Mouse (Mus musculus) urinary bladder, postnatal 10 days (tissue): ENCODE results near the gene 1700125H20Rik.

ENCODE experiments used
- DNase-seq: peaks from one replicate; pipeline ENCODE4 v3.0.0; 2022; ENCODE audit warnings: low spot score

The 1700125H20Rik gene

DNA sequence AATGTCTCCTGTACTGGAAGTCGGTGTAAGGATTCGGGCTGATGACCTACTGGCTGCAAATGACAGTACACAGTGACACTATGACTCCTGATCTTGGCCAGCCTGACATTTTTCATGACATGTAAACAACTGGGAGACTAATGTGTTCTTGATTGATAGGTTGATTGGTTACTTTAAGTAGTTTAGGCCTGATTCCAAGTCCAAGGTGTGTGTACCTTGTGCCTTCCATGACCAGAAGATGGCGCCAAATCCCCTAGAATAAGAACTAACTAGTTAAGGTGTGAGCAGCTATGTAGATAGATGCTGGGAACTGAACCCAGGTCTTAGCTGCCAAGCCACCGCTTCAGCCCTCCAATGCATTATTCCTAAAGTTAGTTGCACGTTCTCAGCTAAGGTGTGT is 13.9 kb downstream of the 1700125H20Rik start:
- DNase-seq = no peak

DNA sequence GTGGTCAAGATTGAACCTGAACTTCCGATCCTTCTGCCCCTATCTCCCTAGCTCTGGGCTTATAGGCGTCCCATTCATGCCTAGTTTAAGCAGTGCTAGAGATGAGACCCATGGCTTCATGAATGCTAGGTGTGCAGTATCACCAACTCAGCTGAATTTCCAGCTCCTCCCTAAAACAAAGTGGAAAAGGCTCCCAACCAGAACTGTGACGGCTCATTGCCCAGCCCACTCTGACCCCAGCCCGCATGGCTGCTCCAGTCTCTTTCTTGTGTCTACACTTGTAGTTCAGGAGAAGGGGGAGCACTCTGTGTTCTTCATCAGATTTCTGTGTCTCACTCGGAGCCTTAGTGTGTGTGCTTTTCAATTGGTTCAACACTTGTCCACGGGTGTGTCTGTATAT is 14.6 kb downstream of the 1700125H20Rik start:
- no peak for DNase-seq

DNA sequence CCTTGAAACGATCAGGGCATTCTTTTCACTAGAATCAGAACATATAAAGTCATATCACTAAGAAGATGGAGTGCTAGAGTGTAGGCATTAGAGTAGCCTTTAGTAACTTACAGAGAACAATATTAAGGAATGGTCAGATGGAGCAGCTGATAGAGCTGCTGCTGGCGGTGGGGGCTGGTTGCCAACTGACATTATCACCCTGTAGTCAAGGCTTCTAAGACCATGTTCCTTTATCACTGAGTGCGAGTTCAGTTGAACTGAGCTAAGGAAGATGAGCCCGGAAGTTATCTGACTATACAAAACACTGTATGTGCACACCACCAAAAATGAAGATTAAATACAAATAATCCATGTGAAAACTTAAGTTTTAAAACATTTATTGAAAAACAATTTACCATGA is 18.9 kb downstream of the 1700125H20Rik start:
- DNase-seq = no peak

DNA sequence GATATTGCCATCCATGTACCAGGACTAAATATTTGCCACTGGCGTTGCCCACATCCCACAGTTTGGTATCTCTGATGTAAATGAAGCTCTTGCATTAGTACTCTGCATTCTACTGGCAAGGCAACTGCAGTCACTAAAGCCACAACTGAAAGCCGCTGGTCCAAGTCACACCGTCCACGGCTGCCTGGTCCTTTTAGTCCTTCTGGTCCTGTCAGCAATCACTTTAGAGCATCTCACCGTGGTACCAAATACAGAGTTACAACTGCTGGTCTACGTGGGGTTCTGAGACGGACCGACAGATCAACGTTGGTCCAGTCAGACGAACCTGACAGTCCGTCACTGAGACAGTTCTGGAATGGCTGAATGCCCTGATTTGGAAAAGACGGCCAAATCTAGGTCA is 20.5 kb downstream of the 1700125H20Rik start:
- no peak for DNase-seq

DNA sequence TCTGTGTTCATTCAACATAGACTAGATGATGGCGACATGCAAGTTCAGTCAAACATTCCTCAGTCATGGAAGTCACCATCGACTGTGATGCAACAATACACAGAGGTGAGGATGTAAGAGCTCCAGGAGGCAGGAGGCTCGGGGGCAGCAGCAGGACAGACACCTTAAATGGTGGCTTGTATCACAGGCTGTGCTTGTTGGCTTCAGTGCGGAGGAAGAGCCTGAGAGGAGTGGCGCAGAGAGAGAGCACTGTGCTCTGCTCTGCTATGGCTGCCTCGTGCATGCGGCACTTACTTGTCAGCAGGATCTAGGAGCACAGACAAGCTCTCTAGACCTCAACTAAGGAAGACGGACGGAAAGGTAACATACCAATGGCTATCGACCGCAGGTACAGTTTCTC is 24.0 kb downstream of the 1700125H20Rik start:
- DNase-seq = no peak

DNA sequence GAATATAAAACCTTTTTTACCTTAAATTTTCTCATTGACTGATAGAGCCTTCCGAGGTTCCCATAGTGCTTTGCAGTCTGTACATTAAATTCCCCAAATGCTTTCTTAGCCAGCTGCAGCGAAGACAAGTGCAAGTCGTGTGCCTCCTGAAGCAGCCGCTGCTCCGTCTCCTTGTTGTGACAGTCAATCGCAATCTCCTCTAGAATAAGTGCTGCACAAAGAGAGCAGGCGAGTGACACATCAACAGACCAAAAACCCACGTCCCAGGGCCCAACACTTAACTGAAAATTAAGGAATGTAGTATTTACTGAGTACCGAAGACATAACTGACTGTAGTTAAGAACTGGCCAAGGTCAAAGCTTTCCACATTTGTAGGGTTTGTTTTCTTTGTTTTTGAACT is 25.8 kb downstream of the 1700125H20Rik start:
- DNase-seq = no peak

DNA sequence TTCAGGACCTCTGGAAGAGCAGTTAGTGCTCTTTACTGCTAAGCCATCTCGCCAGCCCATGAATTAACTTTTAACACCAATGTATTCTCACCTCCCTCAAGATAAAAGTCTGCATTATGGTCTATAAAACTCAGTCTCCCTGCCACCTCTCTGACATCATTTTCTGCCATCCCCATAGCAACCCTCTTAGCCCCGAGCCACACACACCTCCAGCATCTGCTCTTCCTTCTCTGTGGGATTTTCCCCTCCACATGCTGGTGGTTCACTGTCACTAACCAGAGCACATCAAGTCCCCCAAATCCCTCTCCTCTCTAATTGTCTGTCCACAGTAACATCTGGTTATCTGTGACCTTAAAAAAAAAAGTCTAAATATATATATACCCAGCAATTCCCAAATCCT is 28.7 kb downstream of the 1700125H20Rik start:
- no peak for DNase-seq

DNA sequence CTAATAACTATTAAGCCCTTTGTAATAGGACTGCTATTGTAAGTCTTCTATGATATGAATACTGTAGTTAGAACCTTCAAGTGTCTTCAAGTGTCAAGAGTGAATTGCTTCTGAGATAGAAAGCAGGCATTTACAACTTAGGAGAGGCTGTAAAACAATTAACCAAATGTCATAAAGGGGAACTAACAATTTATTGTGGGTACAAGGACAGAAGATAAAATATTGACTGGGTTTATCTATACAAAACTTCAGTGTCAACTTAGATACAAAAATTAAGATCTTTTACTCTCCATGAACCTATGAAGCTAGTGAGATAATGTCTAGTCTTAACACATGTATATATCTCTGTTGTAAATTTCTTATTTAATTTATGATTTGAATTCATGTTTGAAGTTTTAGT is 36.0 kb downstream of the 1700125H20Rik start:
- no peak for DNase-seq

DNA sequence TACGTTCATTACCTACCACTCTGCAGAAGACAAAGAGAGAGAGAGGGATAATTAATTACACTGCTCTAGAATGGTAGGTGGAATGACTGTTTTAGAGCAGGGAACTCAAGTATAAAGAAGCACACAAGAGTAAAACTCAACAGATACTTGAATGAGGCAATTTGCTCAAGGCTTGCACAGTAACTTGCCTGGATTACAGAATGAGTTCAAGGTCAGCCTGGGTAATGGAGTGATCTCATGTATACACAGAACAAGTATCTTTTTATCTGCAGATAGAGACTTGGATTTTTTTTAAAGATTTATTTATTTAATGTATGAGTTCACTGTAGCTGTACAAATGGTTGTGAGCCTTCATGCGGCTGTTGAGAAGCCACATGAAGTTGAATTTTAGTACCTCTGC is 40.9 kb downstream of the 1700125H20Rik start:
- DNase-seq = no peak

DNA sequence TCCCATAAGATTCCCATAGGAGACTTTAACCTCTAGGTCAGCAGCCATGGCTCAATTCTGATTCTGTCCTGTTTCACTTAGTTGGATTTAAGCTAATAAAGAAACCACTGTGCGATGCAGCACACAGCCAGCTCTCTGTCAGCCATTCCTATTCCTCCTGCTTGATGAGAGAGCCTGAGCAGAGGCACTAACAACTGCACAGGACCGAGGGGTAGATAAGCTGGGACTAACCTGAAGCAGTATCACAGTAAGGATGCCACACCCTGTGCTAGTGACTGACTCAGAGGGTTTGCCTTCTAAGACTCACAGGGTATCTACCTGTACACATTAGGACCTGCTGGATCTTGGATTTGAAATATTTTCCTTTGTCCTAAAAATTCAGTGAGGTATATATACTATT is 43.0 kb downstream of the 1700125H20Rik start:
- no peak for DNase-seq

DNA sequence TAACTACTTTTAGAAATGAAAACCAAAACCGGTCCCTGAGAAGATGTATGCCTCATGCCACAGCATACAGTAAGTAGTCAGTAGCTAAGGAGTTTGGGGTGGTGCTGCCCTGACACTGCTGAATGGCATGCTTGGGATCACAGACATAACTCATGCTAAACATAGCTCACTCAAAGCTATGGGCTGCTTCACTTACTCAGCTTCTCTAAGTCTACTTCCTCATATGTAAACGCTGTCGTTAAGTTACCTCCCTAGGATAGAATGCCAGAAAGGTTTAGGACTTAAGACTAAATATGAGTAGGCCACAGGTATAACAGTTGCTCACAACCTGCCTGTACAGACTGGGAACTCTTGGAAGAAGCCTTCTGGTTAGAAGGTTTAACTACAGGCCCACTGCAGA is 44.5 kb downstream of the 1700125H20Rik start:
- DNase-seq = no peak

DNA sequence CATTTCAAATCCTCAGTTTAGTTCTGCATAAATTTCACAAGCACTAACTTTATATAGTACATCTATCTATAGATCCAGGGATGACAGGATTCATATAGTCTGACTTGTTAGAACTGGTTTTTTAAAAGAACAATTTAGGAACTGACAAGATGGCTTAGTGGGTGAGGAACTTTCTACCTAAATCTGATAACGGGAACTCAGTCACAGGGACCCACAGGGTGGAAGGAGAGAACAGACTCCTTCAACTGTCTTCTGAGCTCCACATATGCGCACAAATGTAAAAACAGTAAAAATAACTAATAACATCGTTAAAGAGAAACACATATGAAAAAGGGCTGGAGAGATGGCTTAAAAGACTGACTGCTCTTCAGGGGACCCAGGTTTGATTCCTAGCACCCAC is 48.8 kb downstream of the 1700125H20Rik start:
- DNase-seq = no peak

DNA sequence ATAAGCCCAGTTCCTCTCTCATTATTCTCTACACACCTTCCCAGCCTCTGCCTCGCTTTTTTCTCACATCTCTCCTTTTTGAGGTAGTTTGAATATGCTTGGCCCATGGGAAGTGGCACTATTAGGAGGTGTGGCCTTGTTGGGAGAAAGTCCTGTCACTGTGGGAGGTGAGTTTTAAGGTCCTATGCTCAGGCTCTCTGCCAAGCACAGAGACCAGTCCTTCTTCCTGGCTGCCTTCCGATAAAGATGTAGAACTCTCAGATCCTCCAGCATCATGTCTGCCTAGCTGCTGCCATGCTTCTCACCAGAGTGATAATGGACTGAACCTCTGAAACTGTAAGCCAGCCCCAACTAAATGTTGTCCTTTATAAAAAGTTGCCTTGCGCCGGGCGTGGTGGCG is 52.4 kb downstream of the 1700125H20Rik start:
- DNase-seq = no peak

DNA sequence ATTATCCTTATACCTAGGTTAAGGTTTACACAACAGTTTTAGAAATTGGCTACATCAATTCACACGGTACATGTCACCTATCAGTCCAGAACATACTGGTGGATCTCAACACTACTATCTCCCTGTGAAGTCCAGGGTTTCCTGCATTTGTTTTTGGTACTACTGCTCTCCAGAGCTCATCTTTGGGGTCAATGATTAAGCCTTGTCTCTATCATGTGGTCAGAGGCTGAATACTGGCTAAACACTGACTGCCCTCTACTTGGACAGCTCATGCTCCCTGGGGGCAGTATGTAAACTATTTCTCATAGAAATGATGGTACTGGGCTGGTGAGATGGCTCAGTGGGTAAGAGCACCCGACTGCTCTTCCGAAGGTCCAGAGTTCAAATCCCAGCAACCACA is 53.0 kb downstream of the 1700125H20Rik start:
- DNase-seq = no peak
